Mouse (Mus musculus): ENCODE results near the gene Gba.

GRCm38 (mm10) chr3:89176421-89176820, 26.3 kb upstream of the Gba start:
- TF ChIP-seq GATA1 (IDR thresholded peaks at IDR 0.05; ENCODE audit: borderline replicate concordance, low read length), result no peak
- TF ChIP-seq FLI1 (IDR thresholded peaks at IDR 0.05; ENCODE audit: low read length), result no peak
